Mouse (Mus musculus) limb, embryonic 11.5 days (tissue): Measurements from ENCODE around the gene Pigb. TPM values are rescaled to one million over a fixed set of nuclear protein-coding genes. Genes with fewer than 3 reads are reported as not detected.

Source experiments
- ATAC-seq: fragments of 200-750 bp; cut with Nextera tagmentation; 2 replicates; pipeline ENCODE4 v1.8.0; 2017; ENCODE audit warnings: low read depth; ENCODE audit not compliant: insufficient number of reproducible peaks, low FRiP score, low TSS enrichment
- DNase-seq: peaks from one replicate; pipeline ENCODE4 v3.0.0-alpha.2; 2015; ENCODE audit warnings: low spot score
- H3K27ac ChIP-seq: fragments of 300-500 bp; sonication (generic); replicated peaks from 2 replicates; pipeline ENCODE4 v1.5.1; 2014; ENCODE audit warnings: low read depth, mild to moderate bottlenecking, low read length
- H3K27me3 ChIP-seq: fragments of 300-500 bp; sonication (generic); 2 replicates; pipeline ENCODE4 v1.6.1; 2014; ENCODE audit warnings: mild to moderate bottlenecking, low read length, mixed read lengths; ENCODE audit not compliant: control insufficient read depth, insufficient read depth
- H3K36me3 ChIP-seq: fragments of 300-500 bp; sonication (generic); 2 replicates; pipeline ENCODE4 v1.6.1; 2014; ENCODE audit warnings: mild to moderate bottlenecking, low read length, moderate library complexity, mixed read lengths; ENCODE audit not compliant: control insufficient read depth, insufficient read depth
- H3K4me1 ChIP-seq: fragments of 300-500 bp; sonication (generic); 2 replicates; pipeline ENCODE4 v1.6.1; 2014; ENCODE audit warnings: low read length, mixed read lengths; ENCODE audit not compliant: control insufficient read depth, insufficient read depth
- H3K4me2 ChIP-seq: fragments of 300-500 bp; sonication (generic); 2 replicates; pipeline ENCODE4 v1.6.1; 2014; ENCODE audit warnings: low read depth, mild to moderate bottlenecking, moderate library complexity; ENCODE audit not compliant: severe bottlenecking
- H3K4me3 ChIP-seq: fragments of 300-500 bp; sonication (generic); 2 replicates; pipeline ENCODE4 v1.5.1; 2014; ENCODE audit warnings: low read depth, low read length
- H3K9ac ChIP-seq: fragments of 300-500 bp; sonication (generic); 2 replicates; pipeline ENCODE4 v1.6.1; 2014; ENCODE audit warnings: mild to moderate bottlenecking, low read length
- H3K9me3 ChIP-seq: fragments of 300-500 bp; sonication (generic); 2 replicates; pipeline ENCODE4 v1.6.1; 2016; ENCODE audit warnings: low read length; ENCODE audit not compliant: control insufficient read depth
- WGBS: fragments of 180-500 bp; shearing (Covaris S2); extraction: QIAGEN DNeasy Blood & Tissue Kit; methylation state at CpG from one replicate; pipeline ENCODE4 v1.1.7; 2014; 5-methylcytosine and 5-hydroxymethylcytosine counted together
- polyA plus RNA-seq: library from polyadenylated mRNA; unstranded; fragments of >200 nt; fragmentation: Nextera tagmentation; extraction: Ambion mirVana; gene quantifications from 2 replicates; pipeline ENCODE4 v1.2.1, GENCODE M21; 2014

Pigb gene
- polyA plus RNA-seq, 1 experiment from 2014 or later = 16.6 TPM

GRCm38 (mm10) chr9:73059224-73059623 lies 19.0 kb upstream of the Pigb start:
- H3K36me3 ChIP-seq = no peaks in the 10 kb centered on the region
- no peak overlapping the region for H3K4me2 ChIP-seq
- H3K27ac ChIP-seq = no peak overlapping the region
- DNase-seq (no peak), ATAC-seq (no peak)
- no peak overlapping the region for H3K4me3 ChIP-seq
- no peaks in the 10 kb centered on the region for H3K9me3 ChIP-seq
- H3K4me1 ChIP-seq = 0 out of 2 replicates have a peak, but pooled peaks cover 8% of the 10 kb centered on the region
- WGBS = 89% methylated on average over 4 of the region's 4 CpGs
- H3K9ac ChIP-seq = no peak overlapping the region
- H3K27me3 ChIP-seq = no peaks in the 10 kb centered on the region

- H3K27ac ChIP-seq = no peak overlapping the region
Measured at GRCm38 (mm10) chr9:73055441-73055911, 15.3 kb upstream of the Pigb start.

GRCm38 (mm10) chr9:73050606-73051005 lies 10.4 kb upstream of the Pigb start:
- WGBS = 57% methylated on average over 8 of the region's 8 CpGs
- no peak overlapping the region for H3K27ac ChIP-seq
- H3K36me3 ChIP-seq = no peaks in the 10 kb centered on the region
- no peaks in the 10 kb centered on the region; the same call in 1 of the 2 replicates for H3K4me1 ChIP-seq
- no peak overlapping the region for H3K4me3 ChIP-seq
- H3K27me3 ChIP-seq = 0 out of 2 replicates have a peak, but pooled peaks cover 2% of the 10 kb centered on the region
- H3K9me3 ChIP-seq = no peaks in the 10 kb centered on the region
- DNase-seq (no peak), ATAC-seq (no peak)
- no peak overlapping the region for H3K9ac ChIP-seq
- H3K4me2 ChIP-seq = no peak overlapping the region

More at GRCm38 (mm10) chr9:73055441-73055911, 15.3 kb upstream of the Pigb start:
- Histone ChIP-seq H3K4me1 (no peaks in the 10 kb centered on the region; the same call in 1 of the 2 replicates), H3K4me2 (no peak overlapping the region), H3K36me3 (no peaks in the 10 kb centered on the region), H3K27me3 (no peaks in the 10 kb centered on the region), H3K4me3 (no peak overlapping the region), H3K9ac (no peak overlapping the region), H3K9me3 (no peaks in the 10 kb centered on the region)
- ATAC-seq = no peak
- WGBS = 43% methylated on average over 10 of the region's 10 CpGs
- DNase-seq = no peak

GRCm38 (mm10) chr9:73049833-73050232 lies 9.7 kb upstream of the Pigb start:
- Histone ChIP-seq H3K4me1 (peaks cover 4% of the 10 kb centered on the region; the same call in 1 of the 2 replicates), H3K27me3 (0 out of 2 replicates have a peak, but pooled peaks cover 2% of the 10 kb centered on the region), H3K36me3 (no peaks in the 10 kb centered on the region), H3K27ac (no peak overlapping the region), H3K9ac (no peak overlapping the region), H3K9me3 (no peaks in the 10 kb centered on the region), H3K4me2 (no peak overlapping the region), H3K4me3 (no peak overlapping the region)
- no peak for ATAC-seq
- DNase-seq = no peak
- WGBS = 81% methylated on average over 5 of the region's 5 CpGs

- Histone ChIP-seq H3K4me1 (peaks cover 8% of the 10 kb centered on the region; the same call in 1 of the 2 replicates), H3K27ac (no peak overlapping the region), H3K27me3 (0 out of 2 replicates have a peak, but pooled peaks cover 2% of the 10 kb centered on the region), H3K9me3 (no peaks in the 10 kb centered on the region), H3K4me3 (no peak overlapping the region), H3K4me2 (no peak overlapping the region), H3K9ac (no peak overlapping the region), H3K36me3 (no peaks in the 10 kb centered on the region)
- no peak for DNase-seq
- WGBS = 25% methylated on average over 4 of the region's 4 CpGs
- ATAC-seq = no peak
Measured at GRCm38 (mm10) chr9:73048927-73049326, 8.7 kb upstream of the Pigb start.

GRCm38 (mm10) chr9:73047906-73048305 lies 7.7 kb upstream of the Pigb start:
- no peak for ATAC-seq
- H3K9me3 ChIP-seq = no peaks in the 10 kb centered on the region
- DNase-seq = no peak
- no peak overlapping the region for H3K4me2 ChIP-seq
- H3K4me3 ChIP-seq = no peak overlapping the region
- 88% methylated on average over 2 of the region's 2 CpGs for WGBS
- no peak overlapping the region for H3K9ac ChIP-seq
- no peak overlapping the region for H3K27ac ChIP-seq
- 0 out of 2 replicates have a peak, but pooled peaks cover 2% of the 10 kb centered on the region for H3K27me3 ChIP-seq
- H3K36me3 ChIP-seq = no peaks in the 10 kb centered on the region
- peaks cover 8% of the 10 kb centered on the region; the same call in 1 of the 2 replicates for H3K4me1 ChIP-seq

- no peak for DNase-seq
- H3K9ac ChIP-seq = no peak overlapping the region
- H3K27me3 ChIP-seq = 0 out of 2 replicates have a peak, but pooled peaks cover 2% of the 10 kb centered on the region
- 60% methylated on average over 10 of the region's 10 CpGs for WGBS
- no peaks in the 10 kb centered on the region for H3K36me3 ChIP-seq
- no peaks in the 10 kb centered on the region for H3K9me3 ChIP-seq
- 0 out of 2 replicates have a peak overlapping the region, but pooled peaks have one; percentile 51 for H3K4me3 ChIP-seq
- H3K27ac ChIP-seq = no peak overlapping the region
- ATAC-seq = no peak
- H3K4me1 ChIP-seq = peaks cover 8% of the 10 kb centered on the region; the same call in 1 of the 2 replicates
- H3K4me2 ChIP-seq = no peak overlapping the region
Measured at GRCm38 (mm10) chr9:73045711-73046110, 5.5 kb upstream of the Pigb start.

- WGBS = 4% methylated on average over 7 of the region's 7 CpGs
Measured at GRCm38 (mm10) chr9:73045204-73045603, 5.0 kb upstream of the Pigb start.

More at GRCm38 (mm10) chr9:73045204-73045603, 5.0 kb upstream of the Pigb start:
- H3K4me1 ChIP-seq = peaks cover 8% of the 10 kb centered on the region; the same call in 1 of the 2 replicates
- DNase-seq = peak; percentile 25
- H3K9ac ChIP-seq = peak overlapping the region; percentile 67
- H3K4me3 ChIP-seq = peak overlapping the region; percentile 51
- H3K9me3 ChIP-seq = no peaks in the 10 kb centered on the region
- no peak for ATAC-seq
- H3K4me2 ChIP-seq = peak overlapping the region; percentile 94
- H3K27me3 ChIP-seq = 0 out of 2 replicates have a peak, but pooled peaks cover 2% of the 10 kb centered on the region
- H3K36me3 ChIP-seq = no peaks in the 10 kb centered on the region
- no peak overlapping the region for H3K27ac ChIP-seq
